Mouse (Mus musculus) kidney, embryonic 14.5 days (tissue): ENCODE measurements at regions not wholly inside any gene's neighbourhood (a gene's known extent, or its start where the extent isn't known, plus 50 kb on each side); places are given as distances from the start of the nearest gene placed in this dataset.

Experiments used
- ATAC-seq: fragments of 200-750 bp; cut with Nextera tagmentation; 2 replicates; pipeline ENCODE4 v1.8.0; 2017; ENCODE audit warnings: moderate number of reproducible peaks, mild to moderate bottlenecking, moderate TSS enrichment, moderate library complexity; ENCODE audit not compliant: low FRiP score, low TSS enrichment
- H3K27ac ChIP-seq: fragments of 300-500 bp; sonication (generic); 2 replicates; pipeline ENCODE4 v1.5.1; 2014; ENCODE audit warnings: low read depth, mild to moderate bottlenecking, low read length, moderate library complexity, mixed read lengths
- H3K27me3 ChIP-seq: fragments of 300-500 bp; sonication (generic); 2 replicates; pipeline ENCODE4 v1.6.1; 2014; ENCODE audit warnings: mild to moderate bottlenecking, low read length; ENCODE audit not compliant: control insufficient read depth, insufficient read depth
- H3K36me3 ChIP-seq: fragments of 300-500 bp; sonication (generic); 2 replicates; pipeline ENCODE4 v1.6.1; 2014; ENCODE audit warnings: low read length, mixed read lengths; ENCODE audit not compliant: control insufficient read depth, insufficient read depth
- H3K4me1 ChIP-seq: fragments of 300-500 bp; sonication (generic); 2 replicates; pipeline ENCODE4 v1.6.1; 2014; ENCODE audit warnings: low read length, mixed read lengths; ENCODE audit not compliant: control insufficient read depth, insufficient read depth
- H3K4me2 ChIP-seq: fragments of 300-500 bp; sonication (generic); replicated peaks from 2 replicates; pipeline ENCODE4 v1.6.1; 2014; ENCODE audit warnings: low read depth, mild to moderate bottlenecking, low read length
- H3K4me3 ChIP-seq: fragments of 300-500 bp; sonication (generic); 2 replicates; pipeline ENCODE4 v1.5.1; 2014; ENCODE audit warnings: mild to moderate bottlenecking, low read length
- H3K9ac ChIP-seq: fragments of 300-500 bp; sonication (generic); 2 replicates; pipeline ENCODE4 v1.6.1; 2014; ENCODE audit warnings: low read depth, mild to moderate bottlenecking, low read length, moderate library complexity
- H3K9me3 ChIP-seq: fragments of 300-500 bp; sonication (generic); 2 replicates; pipeline ENCODE4 v1.6.1; 2016; ENCODE audit warnings: low read length; ENCODE audit not compliant: control insufficient read depth
- WGBS: fragments of 180-500 bp; shearing (Covaris S2); extraction: QIAGEN DNeasy Blood & Tissue Kit; methylation state at CpG from one replicate; pipeline ENCODE4 v1.1.7; 2014; 5-methylcytosine and 5-hydroxymethylcytosine counted together

DNA sequence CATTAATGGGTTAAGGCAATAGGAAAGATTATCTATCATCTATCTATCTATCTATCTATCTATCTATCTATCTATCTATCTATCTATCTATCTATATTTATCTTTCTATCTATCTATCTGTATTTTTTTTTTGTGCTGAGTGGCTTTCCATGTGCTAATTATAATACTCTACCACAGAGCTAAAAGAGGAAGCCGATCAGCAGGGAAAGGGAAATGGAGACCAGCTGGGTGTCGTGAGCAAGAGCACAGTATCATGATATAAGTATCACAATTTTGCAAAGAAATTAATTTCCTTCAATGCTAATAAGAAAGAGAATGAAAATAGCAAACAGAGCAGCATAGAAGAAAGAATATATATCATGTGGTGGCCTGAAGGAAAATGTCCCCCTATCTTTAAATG is 69.6 kb downstream of the Cldn1 start:
- Histone ChIP-seq H3K4me3 (no peak overlapping the region), H3K4me1 (no peaks in the 10 kb centered on the region), H3K36me3 (no peaks in the 10 kb centered on the region), H3K27ac (no peak overlapping the region), H3K9me3 (no peaks in the 10 kb centered on the region), H3K27me3 (no peaks in the 10 kb centered on the region), H3K4me2 (no peak overlapping the region), H3K9ac (no peak overlapping the region)
- WGBS = 84% methylated on average over 2 of the region's 2 CpGs
- no peak for ATAC-seq

DNA sequence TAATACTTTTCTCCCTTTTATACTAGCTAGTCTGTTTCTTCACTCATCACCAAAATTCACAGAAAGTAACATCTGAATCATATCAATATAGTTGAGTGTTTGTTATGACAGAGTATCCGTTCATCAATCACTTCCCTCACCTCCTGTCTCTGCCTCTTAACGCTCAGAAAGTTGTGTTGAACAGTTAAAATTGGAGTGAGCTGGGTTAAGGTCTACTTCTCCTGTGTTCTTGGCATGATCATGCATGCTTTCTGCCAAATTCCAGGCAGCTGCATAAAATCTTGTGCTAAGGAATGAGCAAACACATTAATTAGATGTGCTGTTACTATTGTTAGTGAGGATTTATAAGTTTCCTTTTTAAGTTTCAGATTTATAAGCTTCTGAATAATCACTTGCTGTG is 79.9 kb downstream of the Cldn1 start:
- no peak overlapping the region for H3K27ac ChIP-seq
- no peaks in the 10 kb centered on the region for H3K4me1 ChIP-seq
- no peaks in the 10 kb centered on the region for H3K36me3 ChIP-seq
- H3K4me2 ChIP-seq = no peak overlapping the region
- peak; percentile 32; the same call in 1 of the 2 replicates for ATAC-seq
- no peak overlapping the region for H3K4me3 ChIP-seq
- no peaks in the 10 kb centered on the region for H3K27me3 ChIP-seq
- 59% methylated on average over 2 of the region's 2 CpGs for WGBS
- no peak overlapping the region for H3K9ac ChIP-seq
- no peaks in the 10 kb centered on the region for H3K9me3 ChIP-seq

DNA sequence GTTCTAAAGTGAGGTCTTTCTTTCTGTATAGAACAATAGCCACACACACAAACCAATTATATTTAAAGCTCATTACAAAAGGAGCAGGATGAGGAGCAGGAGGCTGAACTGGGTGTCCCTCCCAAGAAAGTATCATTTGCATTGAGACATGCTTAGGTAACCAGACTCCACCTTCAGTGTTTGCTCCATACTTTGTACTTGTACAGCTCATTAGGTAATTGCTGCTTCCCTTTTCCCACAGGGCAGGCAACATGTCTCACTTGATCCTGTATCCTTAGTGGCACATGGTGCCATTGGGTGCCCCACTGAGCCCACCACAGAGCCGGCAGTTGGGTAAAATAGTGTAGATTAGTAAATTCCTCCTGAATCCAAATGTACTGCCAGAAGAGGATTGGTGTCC is 86.0 kb downstream of the Cldn1 start:
- Histone ChIP-seq H3K27ac (no peak overlapping the region), H3K4me3 (no peak overlapping the region), H3K9me3 (no peaks in the 10 kb centered on the region), H3K36me3 (no peaks in the 10 kb centered on the region), H3K4me1 (no peaks in the 10 kb centered on the region), H3K27me3 (no peaks in the 10 kb centered on the region), H3K9ac (no peak overlapping the region), H3K4me2 (no peak overlapping the region)
- ATAC-seq = no peak
- 78% methylated on average over 1 of the region's 1 CpGs for WGBS

DNA sequence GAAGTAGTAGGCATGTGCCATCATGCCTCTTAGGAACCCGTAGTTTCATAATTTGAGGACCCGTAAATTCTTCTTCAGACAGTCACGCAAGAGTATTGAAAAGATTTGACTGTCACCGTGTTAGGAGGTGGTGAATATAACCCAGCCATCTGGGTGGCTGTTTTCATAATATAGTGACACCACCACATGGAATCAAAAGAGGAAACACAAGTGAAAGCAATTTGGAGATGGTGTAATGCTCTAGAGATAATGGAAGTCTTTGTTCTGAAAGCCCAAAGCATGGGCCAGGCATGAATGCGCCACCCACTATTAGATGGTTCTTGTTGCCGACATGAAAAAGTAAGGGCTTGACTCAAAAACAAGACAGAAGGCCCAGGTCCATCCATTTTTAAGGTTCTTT is 86.9 kb downstream of the Cldn1 start:
- no peak for ATAC-seq
- no peak overlapping the region for H3K4me3 ChIP-seq
- no peaks in the 10 kb centered on the region for H3K36me3 ChIP-seq
- no peaks in the 10 kb centered on the region for H3K27me3 ChIP-seq
- no peak overlapping the region for H3K27ac ChIP-seq
- no peaks in the 10 kb centered on the region for H3K4me1 ChIP-seq
- no peak overlapping the region for H3K9ac ChIP-seq
- no peak overlapping the region for H3K4me2 ChIP-seq
- WGBS = 94% methylated on average over 6 of the region's 6 CpGs
- no peaks in the 10 kb centered on the region for H3K9me3 ChIP-seq

DNA sequence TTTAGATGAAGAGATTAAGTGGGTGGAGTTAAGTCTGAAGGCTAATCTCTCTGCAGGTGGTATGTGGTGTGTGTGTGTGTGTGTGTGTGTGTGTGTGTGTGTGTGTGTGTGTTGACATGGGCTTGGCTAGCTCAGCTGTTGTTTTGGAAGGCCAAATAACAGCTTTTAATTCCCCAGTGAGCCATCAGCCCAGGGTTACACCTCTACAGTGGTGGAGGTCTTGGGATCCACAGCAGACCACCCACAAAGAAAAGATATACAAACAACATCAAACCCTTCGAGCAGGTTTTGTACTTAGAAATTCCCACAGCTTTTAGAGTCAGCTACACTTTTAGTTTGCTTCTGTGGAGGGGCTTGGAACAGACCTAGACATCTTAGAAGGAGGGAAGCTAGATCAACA is 89.2 kb downstream of the Cldn1 start:
- no peak overlapping the region for H3K4me2 ChIP-seq
- H3K4me3 ChIP-seq = no peak overlapping the region
- no peak overlapping the region for H3K9ac ChIP-seq
- H3K36me3 ChIP-seq = no peaks in the 10 kb centered on the region
- WGBS = 27% methylated on average over 1 of the region's 1 CpGs
- H3K9me3 ChIP-seq = no peaks in the 10 kb centered on the region
- H3K27ac ChIP-seq = no peak overlapping the region
- H3K27me3 ChIP-seq = no peaks in the 10 kb centered on the region
- no peaks in the 10 kb centered on the region for H3K4me1 ChIP-seq
- ATAC-seq = peak; percentile 49; the same call in 1 of the 2 replicates

DNA sequence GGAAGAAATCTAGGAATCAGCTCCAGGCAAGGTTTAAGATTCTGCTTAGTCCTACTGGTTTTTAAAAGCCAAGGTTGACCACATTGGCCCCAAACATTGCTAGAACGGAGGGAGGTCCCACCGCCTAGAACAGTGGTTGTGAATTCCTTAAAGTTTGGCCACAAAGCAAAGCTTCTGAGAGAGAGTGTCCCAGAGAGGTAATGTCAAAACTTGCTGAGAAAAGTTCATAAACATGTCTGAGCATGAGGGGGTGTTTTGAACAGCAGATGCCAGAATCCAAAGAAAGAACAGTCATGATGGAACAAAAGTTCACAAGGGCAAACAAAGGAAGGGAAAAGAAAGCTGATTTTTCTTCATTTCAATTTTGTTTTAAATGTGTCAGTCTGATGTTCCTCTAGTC is 90.1 kb downstream of the Cldn1 start:
- Histone ChIP-seq H3K9me3 (no peaks in the 10 kb centered on the region), H3K36me3 (no peaks in the 10 kb centered on the region), H3K4me3 (no peak overlapping the region), H3K9ac (no peak overlapping the region), H3K27me3 (no peaks in the 10 kb centered on the region), H3K4me2 (no peak overlapping the region), H3K4me1 (no peaks in the 10 kb centered on the region), H3K27ac (no peak overlapping the region)
- ATAC-seq = no peak
- WGBS = 74% methylated on average over 2 of the region's 2 CpGs

DNA sequence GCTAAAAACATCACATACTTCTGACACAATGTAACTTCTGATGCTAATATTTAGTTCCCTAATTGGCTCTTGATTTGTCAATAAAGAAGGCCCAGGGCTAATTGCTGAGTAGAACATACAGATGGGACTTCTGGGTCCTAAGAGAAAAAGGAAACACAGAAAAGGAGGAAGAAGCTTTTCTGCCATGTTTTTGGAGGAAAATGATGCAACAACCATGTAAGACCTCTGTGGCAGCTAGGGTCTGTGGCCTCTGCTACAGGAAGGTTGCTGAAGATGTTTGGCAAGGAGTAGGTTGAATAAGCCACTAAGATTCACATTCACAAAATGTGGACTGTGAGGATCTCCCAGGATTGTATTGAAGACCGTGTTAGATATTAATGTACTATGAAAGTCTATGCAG is 94.9 kb downstream of the Cldn1 start:
- Histone ChIP-seq H3K4me3 (no peak overlapping the region), H3K27me3 (no peaks in the 10 kb centered on the region), H3K9ac (no peak overlapping the region), H3K4me1 (no peaks in the 10 kb centered on the region), H3K9me3 (no peaks in the 10 kb centered on the region), H3K27ac (no peak overlapping the region), H3K36me3 (no peaks in the 10 kb centered on the region), H3K4me2 (no peak overlapping the region)
- no peak for ATAC-seq
- WGBS = 95% methylated on average over 1 of the region's 1 CpGs

DNA sequence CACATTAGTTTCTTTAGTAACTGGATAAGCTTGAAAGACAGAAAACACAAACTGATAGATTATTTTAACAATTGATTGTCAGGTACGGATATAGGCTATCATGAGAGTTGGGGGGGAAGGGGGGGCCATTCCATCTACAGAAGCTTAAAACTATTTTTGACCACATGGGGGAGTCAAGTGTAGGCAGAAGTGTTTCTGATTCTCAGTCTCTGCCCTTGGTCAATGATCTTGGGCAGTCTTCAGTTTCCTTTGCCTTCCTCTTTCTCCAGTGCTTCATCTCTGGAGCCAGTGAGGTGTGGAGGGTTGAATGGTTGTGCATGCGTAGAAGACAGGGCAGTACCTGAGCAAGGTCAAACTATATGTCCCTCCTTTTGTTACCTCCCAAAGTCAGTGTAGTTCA is 118.8 kb downstream of the Cldn1 start:
- ATAC-seq = no peak
- H3K9me3 ChIP-seq = no peaks in the 10 kb centered on the region
- no peaks in the 10 kb centered on the region for H3K27me3 ChIP-seq
- no peaks in the 10 kb centered on the region for H3K36me3 ChIP-seq
- no peaks in the 10 kb centered on the region for H3K4me1 ChIP-seq
- no peak overlapping the region for H3K4me2 ChIP-seq
- no peak overlapping the region for H3K9ac ChIP-seq
- no peak overlapping the region for H3K27ac ChIP-seq
- H3K4me3 ChIP-seq = no peak overlapping the region
- WGBS = 72% methylated on average over 2 of the region's 2 CpGs

DNA sequence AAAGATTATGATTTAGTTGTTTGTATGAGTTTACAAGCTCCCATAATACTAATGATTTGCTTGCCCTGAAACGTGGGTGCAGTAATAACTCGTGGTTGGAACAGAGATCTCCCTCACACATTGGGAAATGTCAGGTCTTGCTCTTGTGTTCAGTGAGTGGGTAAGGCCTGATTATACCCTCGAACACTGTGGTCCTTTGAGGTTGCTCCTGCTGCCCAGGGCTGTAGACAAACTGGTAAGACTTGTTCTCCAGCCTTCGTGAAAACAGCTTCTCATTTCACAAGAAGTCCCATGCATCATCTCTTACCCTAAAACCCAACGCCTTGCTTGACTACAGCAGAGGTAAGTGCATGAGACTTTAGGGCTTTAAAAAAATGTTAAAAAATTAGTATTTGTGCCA is 119.9 kb downstream of the Cldn1 start:
- 68% methylated on average over 5 of the region's 5 CpGs for whole genome bisulfite sequencing
- ATAC-seq = no peak

DNA sequence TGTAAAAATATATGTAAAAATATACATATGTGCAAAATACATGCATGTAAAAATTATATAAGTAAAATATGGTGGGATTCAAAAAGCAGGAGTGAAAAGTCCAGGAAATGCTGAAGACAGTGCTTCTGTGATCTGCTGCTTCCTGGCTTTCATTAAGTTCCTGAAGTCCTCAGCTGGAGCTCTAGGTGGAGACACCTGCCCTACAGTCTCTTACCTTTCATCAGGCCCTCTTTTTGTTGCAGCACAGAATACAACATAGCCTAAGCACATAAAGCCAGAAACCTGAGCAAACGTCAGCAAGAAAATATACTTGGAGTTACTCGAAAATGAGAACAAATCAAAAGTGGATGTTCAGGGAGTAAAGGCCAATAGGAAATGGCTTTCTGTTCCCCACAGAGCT is 120.6 kb downstream of the Cldn1 start:
- H3K9ac ChIP-seq = no peak overlapping the region
- no peak for ATAC-seq
- no peaks in the 10 kb centered on the region for H3K4me1 ChIP-seq
- WGBS = 71% methylated on average over 2 of the region's 2 CpGs
- no peak overlapping the region for H3K27ac ChIP-seq
- no peak overlapping the region for H3K4me2 ChIP-seq
- no peaks in the 10 kb centered on the region for H3K36me3 ChIP-seq
- H3K4me3 ChIP-seq = no peak overlapping the region
- H3K9me3 ChIP-seq = no peaks in the 10 kb centered on the region
- no peaks in the 10 kb centered on the region for H3K27me3 ChIP-seq

More for the DNA sequence above, 119.9 kb downstream of the Cldn1 start:
- Histone ChIP-seq H3K27me3 (no peaks in the 10 kb centered on the region), H3K9me3 (no peaks in the 10 kb centered on the region), H3K36me3 (no peaks in the 10 kb centered on the region), H3K27ac (no peak overlapping the region), H3K9ac (no peak overlapping the region), H3K4me2 (no peak overlapping the region), H3K4me1 (no peaks in the 10 kb centered on the region), H3K4me3 (no peak overlapping the region)
